Mouse (Mus musculus) lung, postnatal 0 days (tissue): ENCODE data around the gene 1700001O22Rik.

Experiments
- CTCF ChIP-seq: IDR thresholded peaks from 2 replicates; pipeline ENCODE4 v1.5.1; 2016; ENCODE audit warnings: antibody characterized with exemption, mild to moderate bottlenecking
- EP300 ChIP-seq: IDR thresholded peaks from 2 replicates; pipeline ENCODE4 v1.6.1; 2016; ENCODE audit warnings: antibody characterized with exemption, mild to moderate bottlenecking, control low read depth

DNA sequence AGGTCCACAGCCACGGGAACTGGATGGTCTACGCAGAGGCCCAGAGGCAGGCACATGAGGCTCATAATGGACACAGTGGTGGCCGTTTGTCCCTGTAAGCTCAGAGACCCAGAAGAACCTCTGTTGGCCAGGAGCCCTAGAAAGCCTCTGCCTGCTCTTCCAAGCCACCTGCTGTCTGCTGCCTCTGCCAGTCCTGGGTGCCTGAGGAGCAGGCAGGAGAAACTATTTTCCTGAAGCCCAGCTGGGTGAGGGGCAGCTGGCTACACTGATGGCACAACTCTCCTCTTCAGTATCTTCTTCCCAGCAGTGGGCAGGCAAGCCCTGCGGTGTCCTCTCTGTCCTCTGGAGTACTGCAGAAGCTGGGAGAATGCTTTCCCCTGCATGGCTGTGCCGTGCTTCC lies 37.0 kb downstream of the 1700001O22Rik start:
- TF ChIP-seq EP300 (no peak), CTCF (no peak)
